Mouse (Mus musculus): ENCODE data around the gene Rbm25. TPM values are rescaled to one million over a fixed set of nuclear protein-coding genes. Genes with fewer than 3 reads are reported as not detected.
"Not testable (repeated sequence)": the region's sequence is repeated elsewhere in the genome, so short reads cannot be mapped to it uniquely, and the experiment has no call there.

Gene Rbm25
- polyA plus RNA-seq (2012; rRNA removed): 13.1 and 22.0 TPM in 2 replicates

DNA sequence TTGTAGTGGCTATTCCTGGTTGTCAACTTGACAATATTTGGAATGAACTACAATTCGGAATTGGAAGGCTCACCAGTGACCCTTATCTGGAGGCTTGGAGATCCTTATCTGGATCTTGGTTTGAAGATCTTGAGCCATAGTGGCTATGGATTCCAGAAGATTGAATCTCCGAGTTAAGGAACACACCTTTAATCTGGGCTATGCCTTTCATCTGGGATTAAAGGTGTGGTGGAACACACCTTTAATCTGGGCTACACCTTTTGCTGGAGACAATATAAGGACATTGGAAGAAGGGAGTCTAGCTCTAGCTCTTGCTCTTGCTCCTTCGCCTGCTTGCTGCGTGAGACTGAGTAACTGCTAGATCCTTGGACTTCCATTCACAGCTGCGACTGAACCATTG lies at the start of gene Rbm25:
TSS of gene Rbm25 (plus strand) at position 301 of the 400 bp plus-strand sequence.
- DNase-seq (ENCODE audit: low read depth, low spot score): not testable (repeated sequence)
- whole genome bisulfite sequencing: no CpG with 5 or more reads among the region's 5 CpGs

DNA sequence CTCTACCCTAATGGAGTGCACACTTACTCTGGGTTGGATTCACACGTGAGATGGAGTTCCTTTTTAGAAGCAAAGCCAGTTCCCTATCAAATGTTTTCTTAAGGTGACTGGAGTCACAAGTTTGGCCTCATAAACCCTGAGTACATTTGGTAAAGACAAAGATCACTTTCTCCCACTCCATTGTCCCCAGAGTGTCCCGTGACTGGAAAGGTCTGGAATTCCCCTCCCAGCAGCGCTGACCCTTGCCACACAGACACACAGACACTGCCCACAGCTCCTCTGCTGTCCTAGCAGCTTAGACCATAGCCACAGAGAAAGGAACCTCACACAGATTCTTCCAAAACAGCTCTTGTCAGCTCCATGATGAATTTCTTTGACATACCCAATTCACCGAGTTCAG lies 48.9 kb upstream of the Rbm25 start:
- 33% methylated on average over 4 of the region's 4 CpGs for WGBS
- no peak for DNase-seq (ENCODE audit: low read depth, low spot score)

GRCm38 (mm10) chr12:83582747-83583146 lies 48.3 kb upstream of the Rbm25 start:
- 90% methylated on average over 4 of the region's 4 CpGs for WGBS
- no peak for DNase-seq (ENCODE audit: low read depth, low spot score)

GRCm38 (mm10) chr12:83586628-83587027 lies 44.4 kb upstream of the Rbm25 start:
- WGBS: 69% methylated on average over 5 of the region's 5 CpGs
- DNase-seq (ENCODE audit: low read depth, low spot score): no peak

DNA sequence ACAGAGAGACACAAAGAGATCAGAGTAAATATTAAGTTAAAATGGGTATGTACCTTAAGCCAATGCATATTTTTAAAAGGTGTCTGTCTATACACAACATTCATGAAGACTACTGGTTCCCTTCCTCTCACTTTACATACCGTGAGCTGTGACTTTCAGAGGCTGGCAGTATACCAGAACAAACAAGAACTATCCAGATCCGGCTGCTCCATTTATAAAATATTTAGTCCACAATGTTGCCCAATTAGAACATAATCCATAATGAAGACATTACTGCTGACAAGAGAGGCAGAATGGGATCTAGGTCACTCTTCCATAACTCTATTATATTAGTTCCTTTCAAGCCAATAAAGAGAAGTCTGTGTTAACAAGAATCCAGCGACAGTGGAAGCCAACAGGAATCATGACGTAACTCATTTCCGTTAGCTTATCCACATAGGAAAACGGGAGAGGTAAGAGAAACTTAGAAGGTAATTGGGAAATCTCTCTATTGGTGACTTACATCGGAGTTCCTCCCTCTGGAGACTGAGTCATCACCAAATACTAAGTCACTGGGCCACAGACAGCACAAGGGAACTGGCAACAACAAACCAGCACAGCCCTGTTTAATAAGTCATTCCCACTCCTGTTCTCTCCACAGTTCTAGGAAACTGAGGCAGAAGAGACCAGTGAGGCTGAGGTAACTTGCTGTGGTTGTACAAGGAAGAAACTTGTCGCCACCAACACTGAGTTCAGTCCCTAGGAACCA lies 39.1 kb upstream of the Rbm25 start:
- WGBS: 54% methylated on average over 8 of the region's 8 CpGs

DNA sequence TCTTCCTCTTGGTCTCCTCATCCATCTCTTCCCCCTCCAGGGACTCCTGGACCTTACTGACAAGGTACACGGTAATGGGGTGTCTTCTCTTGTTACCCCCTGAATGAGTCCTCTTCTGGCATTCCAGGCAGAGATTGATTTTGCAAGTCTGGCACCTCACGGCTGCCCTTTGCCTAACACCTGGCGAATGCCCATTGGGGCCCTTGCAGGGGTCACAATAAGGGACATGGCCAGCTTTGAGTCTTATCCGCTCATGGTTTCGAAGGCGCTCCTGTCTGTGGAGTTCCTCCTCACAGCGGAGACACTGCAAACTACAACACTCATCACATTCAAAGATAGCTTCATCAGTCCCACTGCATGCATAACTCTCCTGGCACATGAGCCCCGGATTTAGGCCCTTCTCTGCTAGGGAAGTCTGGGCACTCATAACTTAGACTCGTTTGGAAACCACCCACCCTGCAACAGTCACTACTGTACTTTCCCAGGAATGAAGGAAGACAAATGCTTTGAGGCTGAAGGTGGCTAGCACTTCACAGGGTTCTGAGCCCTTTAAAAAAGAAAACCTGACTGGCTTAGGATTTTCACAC lies 36.5 kb upstream of the Rbm25 start:
- DNase-seq (ENCODE audit: low read depth, low spot score): no peak
- WGBS: 87% methylated on average over 9 of the region's 9 CpGs

More for the DNA sequence above, 39.1 kb upstream of the Rbm25 start:
- no peak for DNase-seq (ENCODE audit: low read depth, low spot score)

- no peak for DNase-seq (ENCODE audit: low read depth, low spot score)
- 3% methylated on average over 20 of the region's 20 CpGs for WGBS
Observed at GRCm38 (mm10) chr12:83596191-83596954, 34.7 kb upstream of the Rbm25 start.

- peak; percentile 93 for DNase-seq (ENCODE audit: low read depth, low spot score)
- under 1% methylated on average over 27 of the region's 28 CpGs for WGBS
Observed at GRCm38 (mm10) chr12:83597025-83597501, 34.0 kb upstream of the Rbm25 start, which contains the start of gene Zfyve1. Zfyve1 (minus strand) TSS chr12:83597222.

DNA sequence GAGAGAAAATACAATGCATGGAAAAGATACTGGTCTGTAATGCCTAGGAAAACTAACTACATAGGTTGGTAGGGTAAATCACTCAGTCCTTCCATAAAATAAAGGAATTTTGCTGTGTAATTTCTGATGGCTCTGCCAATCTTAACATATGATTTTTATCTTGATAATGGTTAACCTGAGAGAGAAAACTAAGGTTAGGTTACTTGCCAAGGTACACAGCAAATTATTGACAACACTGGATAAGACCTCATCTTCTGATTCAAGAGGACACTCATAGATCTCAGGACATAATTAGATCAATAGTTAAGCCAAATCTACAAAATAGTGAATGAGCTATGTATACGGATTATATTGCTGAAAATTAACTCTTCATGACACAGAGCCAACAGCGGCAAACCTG lies 33.2 kb upstream of the Rbm25 start:
- WGBS: 72% methylated on average over 2 of the region's 2 CpGs
- no peak for DNase-seq (ENCODE audit: low read depth, low spot score)

DNA sequence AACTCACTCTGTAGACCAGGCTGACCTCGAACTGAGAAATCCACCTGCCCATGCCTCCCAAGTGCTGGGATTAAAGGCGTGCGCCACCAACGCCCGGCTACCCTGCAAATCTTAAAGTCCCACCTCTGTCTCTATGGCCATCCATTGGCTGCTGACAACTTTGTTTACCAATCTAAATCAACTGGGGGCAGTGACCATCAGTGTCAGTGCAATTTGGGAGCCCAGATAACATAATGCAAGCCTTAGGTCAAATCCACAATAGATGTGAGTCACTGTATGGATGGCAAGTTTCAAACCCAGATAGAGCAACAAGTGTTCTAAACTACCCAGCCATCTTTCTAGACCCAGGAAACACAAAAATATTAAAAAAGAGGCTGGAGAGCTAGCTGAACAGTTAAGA lies 28.8 kb upstream of the Rbm25 start:
- 94% methylated on average over 5 of the region's 5 CpGs for WGBS
- DNase-seq (ENCODE audit: low read depth, low spot score): no peak

DNA sequence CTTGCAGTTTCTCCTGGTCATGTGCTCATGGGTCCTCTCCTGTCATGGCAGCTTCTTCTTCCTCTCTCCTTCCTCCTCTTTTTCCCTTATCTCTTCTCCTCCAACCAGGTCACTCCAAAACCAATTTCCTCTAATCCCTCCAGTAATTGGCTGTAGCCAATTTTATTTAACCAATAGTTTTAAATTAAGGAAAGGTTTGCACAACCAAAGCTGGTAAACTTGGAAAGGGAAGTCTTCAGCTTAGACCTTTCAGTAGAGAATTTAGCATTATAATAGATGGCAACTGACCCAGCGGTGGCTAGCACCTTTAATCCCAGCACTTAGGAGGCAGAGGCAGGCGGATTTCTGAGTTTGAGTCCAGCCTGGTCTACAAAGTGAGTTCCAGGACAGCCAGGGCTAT lies 24.6 kb upstream of the Rbm25 start:
- 96% methylated on average over 2 of the region's 2 CpGs for WGBS
- not testable (repeated sequence) for DNase-seq (ENCODE audit: low read depth, low spot score)

DNA sequence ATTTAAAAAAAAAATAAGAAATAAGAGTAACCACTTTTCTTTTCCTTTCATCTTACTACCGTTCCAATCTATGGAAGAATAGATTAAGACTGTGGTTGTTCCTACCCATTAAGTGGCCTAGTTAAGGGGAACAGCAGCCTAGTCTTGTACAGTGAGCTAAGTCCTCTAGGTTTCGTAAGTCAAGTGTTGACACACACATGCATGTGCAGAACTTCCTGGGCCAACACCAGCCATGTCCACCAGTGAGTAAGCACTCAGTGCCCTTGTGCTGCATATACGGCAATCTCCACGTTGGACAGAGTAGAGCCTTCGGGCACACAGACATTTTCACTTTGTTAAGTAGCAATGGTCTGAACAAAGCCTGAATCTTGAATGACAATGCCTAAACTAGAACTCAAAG lies 13.8 kb upstream of the Rbm25 start:
- WGBS: 93% methylated on average over 5 of the region's 5 CpGs
- no peak for DNase-seq (ENCODE audit: low read depth, low spot score)

DNA sequence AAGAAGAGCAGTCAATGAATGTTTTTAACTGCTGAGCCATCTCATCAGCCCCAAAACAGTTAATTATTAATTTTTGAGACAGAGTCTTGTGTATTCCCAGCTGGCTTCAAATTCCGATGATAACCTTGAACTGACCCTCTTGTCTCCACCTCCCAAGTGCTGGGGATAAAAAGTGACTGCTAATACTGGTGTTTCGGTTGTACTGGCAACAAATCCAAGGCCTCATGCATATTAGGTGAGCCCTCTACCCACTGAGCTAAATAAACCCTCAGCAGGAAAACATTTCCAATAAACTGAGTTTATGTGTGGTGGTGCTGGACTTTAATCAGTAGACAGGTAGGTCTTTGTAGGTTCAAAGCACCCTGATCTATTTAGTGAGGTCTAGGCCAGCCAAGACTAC lies 12.1 kb upstream of the Rbm25 start:
- DNase-seq (ENCODE audit: low read depth, low spot score): no peak
- WGBS: 58% methylated on average over 2 of the region's 2 CpGs

- WGBS: 84% methylated on average over 23 of the region's 23 CpGs
- DNase-seq (ENCODE audit: low read depth, low spot score): not testable (repeated sequence)
Observed at GRCm38 (mm10) chr12:83620694-83621093, 10.3 kb upstream of the Rbm25 start.

DNA sequence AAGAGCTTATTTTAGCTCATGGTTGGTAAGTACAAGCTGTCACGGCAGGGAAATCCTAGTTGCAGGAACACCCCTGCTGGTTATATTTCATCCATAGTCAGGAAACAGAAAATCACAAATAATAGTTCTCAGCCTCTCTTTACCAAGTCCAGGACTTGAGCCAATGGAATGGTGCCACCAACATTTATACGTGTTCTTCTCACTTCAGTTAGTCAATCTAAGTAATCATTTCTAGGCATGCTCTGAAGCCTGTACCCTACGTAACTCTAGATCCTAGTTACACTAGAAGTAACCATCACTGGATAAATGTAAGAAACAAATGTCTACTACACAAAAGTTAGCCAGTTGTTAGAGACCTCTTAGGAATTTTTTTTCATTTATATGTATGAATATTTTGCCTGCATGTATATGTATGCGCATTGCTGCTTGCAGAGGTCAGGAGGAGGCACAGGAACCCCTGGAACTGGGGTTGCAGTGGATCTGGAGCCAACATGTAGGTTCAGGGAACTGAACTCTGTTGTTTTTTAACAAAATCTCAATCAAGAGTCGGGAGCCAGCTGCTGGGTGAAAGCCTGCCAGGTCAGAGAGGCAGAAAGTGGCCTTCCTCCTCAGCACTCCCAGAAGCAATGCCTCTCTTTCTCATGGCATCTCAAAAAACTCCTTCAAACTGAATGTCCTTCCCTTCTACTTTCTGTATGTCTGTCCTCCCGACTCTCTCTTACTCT lies 8.8 kb upstream of the Rbm25 start:
- WGBS: 73% methylated on average over 6 of the region's 6 CpGs
- no peak for DNase-seq (ENCODE audit: low read depth, low spot score)

- WGBS: 89% methylated on average over 1 of the region's 1 CpGs
- no peak for DNase-seq (ENCODE audit: low read depth, low spot score)
Observed at GRCm38 (mm10) chr12:83624321-83624720, 6.7 kb upstream of the Rbm25 start.

GRCm38 (mm10) chr12:83631743-83632679 lies 975 bp downstream of the Rbm25 start:
- under 1% methylated on average over 63 of the region's 68 CpGs for WGBS
- DNase-seq (ENCODE audit: low read depth, low spot score): peak; percentile 89

DNA sequence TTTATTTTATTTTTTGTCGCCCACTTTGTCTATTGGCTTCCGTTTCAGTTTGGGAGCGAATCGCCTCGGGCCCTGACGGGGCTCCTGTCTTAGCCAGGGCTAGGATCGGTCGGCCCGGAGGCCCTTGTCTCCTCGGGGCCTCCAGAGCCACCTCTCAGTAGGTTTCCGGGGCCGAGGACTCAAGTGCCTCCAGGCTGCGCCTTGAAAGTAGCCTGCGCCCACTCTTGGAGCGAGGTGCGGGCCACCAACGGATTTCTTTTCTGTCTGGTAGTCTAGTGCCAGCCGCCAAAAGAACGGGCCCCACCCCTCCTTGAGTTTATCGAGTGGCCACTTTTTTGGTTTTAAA lies 1.6 kb downstream of the Rbm25 start:
- under 1% methylated on average over 20 of the region's 20 CpGs for WGBS
- no peak for DNase-seq (ENCODE audit: low read depth, low spot score)

DNA sequence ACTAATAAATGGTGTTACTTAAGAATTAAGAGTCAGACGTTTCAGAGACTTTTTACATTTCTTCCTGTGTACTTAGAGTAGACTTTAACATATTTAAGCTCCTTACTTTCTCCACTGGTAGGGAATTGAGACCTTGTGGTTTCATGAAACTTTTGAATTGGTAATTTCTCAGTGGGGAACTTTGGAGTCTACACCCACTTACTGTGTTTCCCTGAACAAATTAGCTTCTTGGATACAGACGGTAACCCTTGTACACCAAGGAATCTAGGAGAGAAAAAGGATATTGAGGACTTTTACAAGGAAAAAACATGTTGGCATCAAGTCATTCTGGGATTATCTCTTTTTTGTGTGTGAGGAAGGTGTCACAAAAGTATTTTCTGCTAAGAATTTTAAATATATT lies 2.8 kb downstream of the Rbm25 start:
- DNase-seq (ENCODE audit: low read depth, low spot score): no peak
- 11% methylated on average over 2 of the region's 2 CpGs for WGBS
